In the genomic region with DNA sequence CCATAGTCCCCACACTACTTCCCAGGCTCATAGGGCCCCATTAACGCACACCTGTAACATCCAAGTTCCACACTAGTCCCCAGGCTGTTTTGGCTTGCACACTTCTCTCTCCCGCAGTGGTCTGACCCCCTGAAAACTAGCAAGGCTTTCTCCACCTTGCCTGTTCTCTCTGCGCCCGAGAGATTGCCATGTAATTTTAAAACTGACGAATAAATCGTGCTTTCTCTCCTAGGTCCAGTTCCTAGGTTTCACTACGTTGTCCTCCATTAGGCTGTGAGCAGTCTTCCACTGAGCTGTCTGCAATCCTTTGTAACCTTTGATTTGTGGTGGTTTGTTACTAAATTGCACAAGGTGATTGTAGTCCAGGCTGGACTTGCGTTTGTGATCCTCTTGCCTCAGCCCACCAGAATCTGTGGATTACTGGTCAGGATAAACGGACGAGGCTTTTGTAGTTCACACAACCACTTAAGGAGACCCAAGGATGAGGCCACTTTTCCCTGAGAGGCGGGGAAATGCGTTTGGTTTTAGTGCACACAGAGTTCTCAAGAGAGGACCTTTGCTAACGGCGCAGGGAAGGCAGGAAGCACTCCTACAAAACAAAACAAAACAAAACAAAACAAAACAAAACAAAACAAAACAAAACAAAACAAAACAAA, we compare ENCODE assay signal across 10 mouse cellular contexts. TPM values are rescaled to one million over a fixed set of nuclear protein-coding genes. Genes with fewer than 3 reads are reported as not detected.
DNase-seq lines count a peak whose midpoint lies in the region; ATAC-seq and TF ChIP-seq lines count a peak whose summit lies in the region.
"Not testable (repeated sequence)": the region's sequence is repeated elsewhere in the genome, so short reads cannot be mapped to it uniquely, and the experiment has no call there.
"Had no signal": no experiment of that assay in that cellular context is flagged by ENCODE, and none has a peak within 500 bp of the region (broad histone marks: within the 10 kb centered on the region; RNA-seq: fewer than 3 reads in every experiment).

No protein-coding gene starts in this region.

- peak overlapping the region; percentile 87 for H3K4me2 ChIP-seq in forebrain, embryonic 12.5 days
- peak overlapping the region; percentile 87 for H3K4me2 ChIP-seq in heart, embryonic 15.5 days
- peak overlapping the region; percentile 78 for H3K4me2 ChIP-seq in midbrain, embryonic 11.5 days

- not testable (repeated sequence) for H3K4me1 ChIP-seq in forebrain, embryonic 12.5 days; heart, embryonic 15.5 days (replicated peaks); kidney, adult 2 months (ENCODE audit: control insufficient read depth, insufficient read depth, low read length); liver, adult 2 months (ENCODE audit: control insufficient read depth, insufficient read depth, low read length); midbrain, embryonic 11.5 days (ENCODE audit: control insufficient read depth, insufficient read depth, low read length)

- not testable (repeated sequence) for H3K27ac ChIP-seq in forebrain, embryonic 12.5 days; heart, embryonic 15.5 days; midbrain, embryonic 11.5 days (ENCODE audit: low read depth, low read length)
- H3K27ac ChIP-seq in kidney, adult 2 months (ENCODE audit: insufficient read depth, low read depth, low read length), result peak overlapping the region; percentile 19; the same call in 1 of the 2 replicates
- peak overlapping the region; percentile 89 for H3K27ac ChIP-seq in liver, adult 2 months (replicated peaks; ENCODE audit: insufficient read depth, low read depth, low read length)

- not testable (repeated sequence) for H3K9me3 ChIP-seq in forebrain, embryonic 12.5 days; heart, embryonic 15.5 days (replicated peaks); midbrain, embryonic 11.5 days (ENCODE audit: control insufficient read depth, low read length)

- not testable (repeated sequence) for ATAC-seq in forebrain, embryonic 12.5 days (ENCODE audit: low FRiP score); heart, embryonic 15.5 days (replicated peaks; ENCODE audit: insufficient number of reproducible peaks, insufficient read depth, low FRiP score, low read depth); midbrain, embryonic 11.5 days (ENCODE audit: low FRiP score)

- not testable (repeated sequence) for TF ChIP-seq CTCF in kidney, adult 2 months (conservative IDR thresholded peaks at IDR 0.05; ENCODE audit: insufficient read depth, insufficient read length, low read depth, low read length); liver, adult 2 months (IDR thresholded peaks at IDR 0.05; ENCODE audit: low read depth, low read length)

- 19% methylated on average over 14 of the region's 14 CpGs for WGBS in forebrain, embryonic 12.5 days
- 27% methylated on average over 14 of the region's 14 CpGs for WGBS in heart, embryonic 15.5 days
- WGBS in kidney, adult 2 months, result 39% methylated on average over 14 of the region's 14 CpGs
- 18% methylated on average over 14 of the region's 14 CpGs for WGBS in liver, adult 2 months
- 12% methylated on average over 14 of the region's 14 CpGs for WGBS in midbrain, embryonic 11.5 days

- not testable (repeated sequence) for H3K36me3 ChIP-seq in forebrain, embryonic 12.5 days (replicated peaks); heart, embryonic 15.5 days; kidney, adult 2 months (ENCODE audit: control insufficient read depth, insufficient read depth, low read length); liver, adult 2 months (ENCODE audit: control insufficient read depth, insufficient read depth, low read length); midbrain, embryonic 11.5 days (ENCODE audit: control insufficient read depth, insufficient read depth, low read length)

- peak overlapping the region; percentile 57; the same call in 1 of the 2 replicates for H3K9ac ChIP-seq in forebrain, embryonic 12.5 days
- H3K9ac ChIP-seq in heart, embryonic 15.5 days, result peak overlapping the region; percentile 54; the same call in 1 of the 2 replicates
- H3K9ac ChIP-seq in liver, adult 2 months (ENCODE audit: low read depth, low read length), result peak overlapping the region; percentile 74
- peak overlapping the region; percentile 33; the same call in 1 of the 2 replicates for H3K9ac ChIP-seq in midbrain, embryonic 11.5 days (ENCODE audit: low read length)

- peak overlapping the region; percentile 53 for H3K4me3 ChIP-seq in forebrain, embryonic 12.5 days (replicated peaks)
- peak overlapping the region; percentile 57 for H3K4me3 ChIP-seq in heart, embryonic 15.5 days
- peak overlapping the region; percentile 61 for H3K4me3 ChIP-seq in kidney, adult 2 months (ENCODE audit: insufficient read depth, low read depth, low read length)
- peak overlapping the region; percentile 79 for H3K4me3 ChIP-seq in liver, adult 2 months (ENCODE audit: insufficient read depth, low read depth, low read length)
- H3K4me3 ChIP-seq in midbrain, embryonic 11.5 days (ENCODE audit: low read depth, low read length), result peak overlapping the region; percentile 48

- H3K27me3 ChIP-seq in forebrain, embryonic 12.5 days; heart, embryonic 15.5 days; kidney, adult 2 months (replicated peaks; ENCODE audit: control insufficient read depth, insufficient read depth, low read length); liver, adult 2 months (ENCODE audit: control insufficient read depth, insufficient read depth, low read length); midbrain, embryonic 11.5 days (ENCODE audit: control insufficient read depth, insufficient read depth, low read length): not testable (repeated sequence)

- not testable (repeated sequence) for H3K79me2 ChIP-seq in liver, adult 2 months (ENCODE audit: control insufficient read depth, insufficient read depth, low read length)

- DNase-seq in 3T3-L1 (ENCODE audit: low read depth, low spot score), result peak; percentile 41
- DNase-seq in cerebellum, postnatal 10 days, result peak; percentile 2 to 33
- peak; percentile 32 for DNase-seq in kidney, adult 2 months
- DNase-seq in liver, adult 2 months (ENCODE audit: extremely low read depth, low read depth, low spot score), result peak; percentile 78
- DNase-seq in midbrain, embryonic 11.5 days (ENCODE audit: low spot score, missing footprints), result peak; percentile 88
- peak; percentile 40 for DNase-seq in retina, postnatal 1 day

- TF ChIP-seq POLR2A in kidney, adult 2 months (IDR thresholded peaks at IDR 0.05; ENCODE audit: low read depth, low read length); liver, adult 2 months (IDR thresholded peaks at IDR 0.05; ENCODE audit: extremely low read depth, insufficient read depth, low read length): not testable (repeated sequence)

RNA-seq across cellular contexts. Expression of gene Hfe2, which starts 28.2 kb away (rescaled TPM):
- 0.54 and 0.84 TPM in 2 replicates for polyA plus RNA-seq in forebrain, embryonic 12.5 days (2016; fragmentation: Nextera tagmentation; extraction: Ambion mirVana)
- 7.9 and 8.0 TPM in 2 replicates for polyA plus RNA-seq in heart, embryonic 15.5 days (2015; fragmentation: Nextera tagmentation; extraction: Ambion mirVana)
- 0.23 and 3.9 TPM in 2 replicates for polyA plus RNA-seq in kidney, adult 2 months (2012; rRNA removed)
- 29.6 and 36.4 TPM in 2 replicates for total RNA-seq in liver, adult 2 months (2014; rRNA removed)
- 93.8 and 98.4 TPM in 2 replicates for polyA plus RNA-seq in liver, adult 2 months (2012; rRNA removed)
- polyA plus RNA-seq in midbrain, embryonic 11.5 days (2014; fragmentation: Nextera tagmentation; extraction: Ambion mirVana), result 1.3 and 1.7 TPM in 2 replicates
- total RNA-seq: megakaryocyte, adult 5-6 weeks had no signal

RNA-seq across cellular contexts. Expression of gene BC107364, which starts 44.6 kb away (rescaled TPM):
- not detected in 2 replicates for polyA plus RNA-seq in forebrain, embryonic 12.5 days (2016; fragmentation: Nextera tagmentation; extraction: Ambion mirVana)
- polyA plus RNA-seq in heart, embryonic 15.5 days (2015; fragmentation: Nextera tagmentation; extraction: Ambion mirVana), result 0.53 and 1.0 TPM in 2 replicates
- polyA plus RNA-seq in kidney, adult 2 months (2012; rRNA removed), result 0.08 and 0.14 TPM in 2 replicates
- not detected in 2 replicates for total RNA-seq in liver, adult 2 months (2014; rRNA removed)
- polyA plus RNA-seq in liver, adult 2 months (2012; rRNA removed), result not detected in 2 replicates
- not detected in 2 replicates for polyA plus RNA-seq in midbrain, embryonic 11.5 days (2014; fragmentation: Nextera tagmentation; extraction: Ambion mirVana)
- total RNA-seq: heart, postnatal 10 days; megakaryocyte, adult 5-6 weeks had no signal

Comparison
In these comparisons a context has a peak if more than half of its experiments do, and no peak if none do; other contexts are left out.
1. DNase-seq: peak in every context shown above with its lines; median percentile 88 in midbrain, embryonic 11.5 days; 78 in liver, adult 2 months; 41 in 3T3-L1; 40 in retina, postnatal 1 day; 32 in kidney, adult 2 months; 18 in cerebellum, postnatal 10 days.
2. RNA of gene Hfe2, which starts 28.2 kb away (polyA plus RNA-seq): 93.8 to 98.4 TPM in liver, adult 2 months; 7.9 to 8.0 TPM in heart, embryonic 15.5 days, 0.23 to 3.9 TPM in kidney, adult 2 months, 1.3 to 1.7 TPM in midbrain, embryonic 11.5 days and 0.54 to 0.84 TPM in forebrain, embryonic 12.5 days; every median in the first group is over 10 times any median in the second.
3. Peak in every context shown above with its lines, with median percentiles within 50 percentile points of each other: H3K4me2 ChIP-seq, H3K4me3 ChIP-seq and H3K9ac ChIP-seq.